Mouse (Mus musculus): ENCODE measurements around the gene Tpp1.

- no peak for TF ChIP-seq ZKSCAN1 (IDR thresholded peaks at IDR 0.05; ENCODE audit: borderline replicate concordance, low read depth, low read length)
- no peak for TF ChIP-seq GABPA (IDR thresholded peaks at IDR 0.05; ENCODE audit: insufficient replicate concordance, low read depth, low read length)
- no peak for TF ChIP-seq ZNF384 (IDR thresholded peaks at IDR 0.05; ENCODE audit: low read depth, low read length)
- no peak for TF ChIP-seq BHLHE40 (IDR thresholded peaks at IDR 0.05; ENCODE audit: low read depth, low read length)
- TF ChIP-seq MEF2A (IDR thresholded peaks at IDR 0.05; ENCODE audit: borderline replicate concordance, low read depth, low read length) = no peak
These were observed 30.1 kb downstream of the Tpp1 start for GRCm38 (mm10) chr7:105721916-105722315.

Data from CH12.LX (cell line).